Mouse (Mus musculus): Measurements from ENCODE around the gene Dennd4a. TPM values are rescaled to one million over a fixed set of nuclear protein-coding genes. Genes with fewer than 3 reads are reported as not detected.

Gene Dennd4a
- polyA plus RNA-seq, 1 experiment from 2014 or later = 6.3 TPM

DNA sequence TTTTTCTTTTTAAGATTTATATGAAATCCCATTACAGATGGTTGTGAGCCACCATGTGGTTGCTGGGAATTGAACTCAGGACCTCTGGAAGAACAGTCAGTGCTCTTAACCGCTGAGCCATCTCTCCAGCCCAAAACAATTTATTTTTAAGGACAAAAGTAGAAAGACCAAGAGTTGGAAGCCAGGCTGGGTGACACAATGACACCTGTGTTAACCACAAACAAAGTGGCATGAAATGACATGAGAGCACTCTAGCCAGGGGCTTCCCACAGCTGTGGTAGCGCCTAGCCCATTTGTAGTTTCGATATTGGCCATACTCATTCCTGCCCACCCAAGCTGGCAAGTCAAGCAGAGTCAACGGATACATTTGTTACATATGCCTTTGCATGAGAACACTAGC lies 13.7 kb upstream of the Dennd4a start:
- no peak overlapping the region for H3K4me3 ChIP-seq (ENCODE audit: low read depth, low read length)
- no peak overlapping the region for H3K27ac ChIP-seq (ENCODE audit: low read length)
- H3K9me3 ChIP-seq (ENCODE audit: low read length) = no peaks in the 10 kb centered on the region
- H3K36me3 ChIP-seq (ENCODE audit: insufficient read depth, low read length) = no peaks in the 10 kb centered on the region
- ATAC-seq (no peak), DNase-seq (ENCODE audit: low spot score) (no peak)
- no peak overlapping the region for H3K9ac ChIP-seq (replicated peaks; ENCODE audit: low read depth)
- WGBS = 88% methylated on average over 4 of the region's 4 CpGs
- no peak overlapping the region for H3K4me2 ChIP-seq (replicated peaks; ENCODE audit: low read depth, low read length)
- H3K4me1 ChIP-seq (ENCODE audit: insufficient read depth, low read depth, low read length) = no peaks in the 10 kb centered on the region
- no peaks in the 10 kb centered on the region for H3K27me3 ChIP-seq (replicated peaks; ENCODE audit: insufficient read depth, low read length)
- TF ChIP-seq EP300 (IDR thresholded peaks at IDR 0.05) (no peak), CTCF (IDR thresholded peaks at IDR 0.05) (no peak)

DNA sequence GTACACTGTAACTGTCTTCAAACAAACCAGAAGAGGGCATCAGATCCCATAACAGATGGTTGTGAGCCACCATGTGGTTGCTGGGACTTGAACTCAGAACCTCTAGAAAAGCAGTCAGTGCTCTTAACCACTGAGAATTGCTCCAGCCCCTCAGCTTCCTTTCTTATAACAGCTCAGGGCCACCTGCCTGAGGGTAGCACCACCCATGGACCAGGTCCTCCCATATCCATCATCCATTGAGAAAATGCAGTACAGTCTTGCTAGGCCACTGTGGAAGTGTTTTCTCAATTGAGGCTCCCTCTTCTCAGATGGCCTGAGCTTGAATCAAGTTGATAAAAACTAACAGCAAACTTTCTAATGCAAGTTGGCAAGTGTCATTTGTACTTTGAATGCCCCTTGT lies 13.0 kb upstream of the Dennd4a start:
- Histone ChIP-seq H3K4me3 (ENCODE audit: low read depth, low read length) (no peak overlapping the region), H3K4me2 (replicated peaks; ENCODE audit: low read depth, low read length) (no peak overlapping the region), H3K9me3 (ENCODE audit: low read length) (no peaks in the 10 kb centered on the region), H3K27me3 (replicated peaks; ENCODE audit: insufficient read depth, low read length) (no peaks in the 10 kb centered on the region), H3K9ac (replicated peaks; ENCODE audit: low read depth) (no peak overlapping the region), H3K36me3 (ENCODE audit: insufficient read depth, low read length) (no peaks in the 10 kb centered on the region), H3K4me1 (ENCODE audit: insufficient read depth, low read depth, low read length) (no peaks in the 10 kb centered on the region), H3K27ac (ENCODE audit: low read length) (no peak overlapping the region)
- DNase-seq (ENCODE audit: low spot score) (no peak), ATAC-seq (no peak)
- no peak for TF ChIP-seq CTCF (IDR thresholded peaks at IDR 0.05)
- no peak for TF ChIP-seq EP300 (IDR thresholded peaks at IDR 0.05)

DNA sequence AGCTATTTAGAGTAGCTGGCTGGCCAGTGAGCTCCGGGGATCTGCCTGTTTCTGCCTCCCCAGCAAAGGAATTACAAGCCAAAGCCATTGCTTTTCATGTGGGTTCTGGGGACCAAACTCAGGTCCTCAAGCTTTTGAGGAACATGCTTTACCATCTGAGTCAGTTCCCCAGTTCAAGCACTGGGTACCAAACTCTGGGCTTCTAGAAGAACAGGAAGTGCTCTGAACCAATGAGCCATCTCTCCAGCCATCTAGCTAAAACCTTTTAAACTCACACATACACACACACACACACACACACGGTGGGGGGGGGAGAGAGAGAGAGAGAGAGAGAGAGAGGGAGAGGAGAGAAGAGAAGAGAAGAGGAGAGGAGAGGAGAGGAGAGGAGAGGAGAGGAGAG lies 12.3 kb upstream of the Dennd4a start:
- no peaks in the 10 kb centered on the region for H3K27me3 ChIP-seq (replicated peaks; ENCODE audit: insufficient read depth, low read length)
- TF ChIP-seq EP300 (IDR thresholded peaks at IDR 0.05) (no peak), CTCF (IDR thresholded peaks at IDR 0.05) (no peak)
- H3K4me3 ChIP-seq (ENCODE audit: low read depth, low read length) = no peak overlapping the region
- H3K9me3 ChIP-seq (ENCODE audit: low read length) = no peaks in the 10 kb centered on the region
- ATAC-seq = no peak
- no peak overlapping the region for H3K9ac ChIP-seq (replicated peaks; ENCODE audit: low read depth)
- no peaks in the 10 kb centered on the region for H3K4me1 ChIP-seq (ENCODE audit: insufficient read depth, low read depth, low read length)
- no peak overlapping the region for H3K4me2 ChIP-seq (replicated peaks; ENCODE audit: low read depth, low read length)
- no peak for DNase-seq (ENCODE audit: low spot score)
- H3K36me3 ChIP-seq (ENCODE audit: insufficient read depth, low read length) = no peaks in the 10 kb centered on the region
- 75% methylated on average over 2 of the region's 2 CpGs for WGBS
- no peak overlapping the region for H3K27ac ChIP-seq (ENCODE audit: low read length)

DNA sequence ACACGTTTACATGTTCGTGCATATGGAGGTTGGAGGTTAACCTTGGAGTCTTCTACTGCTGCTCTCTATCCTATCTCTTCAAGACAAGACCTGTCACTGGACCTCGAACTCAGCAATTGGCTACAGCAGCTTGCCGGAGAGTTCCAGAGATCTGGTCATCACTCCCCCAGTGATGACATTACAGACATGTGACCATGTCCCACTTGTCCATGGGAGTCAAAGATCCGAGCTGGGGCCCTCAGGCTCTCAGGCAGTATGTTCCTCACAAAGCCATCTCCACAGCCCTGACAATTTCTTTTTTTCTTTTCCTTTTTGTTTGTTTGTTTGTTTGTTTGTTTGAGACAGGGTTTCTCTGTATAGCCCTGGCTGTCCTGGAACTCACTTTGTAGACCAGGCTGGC lies 11.6 kb upstream of the Dennd4a start:
- WGBS = 85% methylated on average over 5 of the region's 5 CpGs
- no peak for ATAC-seq
- Histone ChIP-seq H3K4me1 (ENCODE audit: insufficient read depth, low read depth, low read length) (no peaks in the 10 kb centered on the region), H3K9ac (replicated peaks; ENCODE audit: low read depth) (no peak overlapping the region), H3K9me3 (ENCODE audit: low read length) (no peaks in the 10 kb centered on the region), H3K27me3 (replicated peaks; ENCODE audit: insufficient read depth, low read length) (no peaks in the 10 kb centered on the region), H3K36me3 (ENCODE audit: insufficient read depth, low read length) (no peaks in the 10 kb centered on the region), H3K4me3 (ENCODE audit: low read depth, low read length) (no peak overlapping the region), H3K4me2 (replicated peaks; ENCODE audit: low read depth, low read length) (no peak overlapping the region), H3K27ac (ENCODE audit: low read length) (no peak overlapping the region)
- no peak for TF ChIP-seq CTCF (IDR thresholded peaks at IDR 0.05)
- no peak for TF ChIP-seq EP300 (IDR thresholded peaks at IDR 0.05)
- DNase-seq (ENCODE audit: low spot score) = no peak

DNA sequence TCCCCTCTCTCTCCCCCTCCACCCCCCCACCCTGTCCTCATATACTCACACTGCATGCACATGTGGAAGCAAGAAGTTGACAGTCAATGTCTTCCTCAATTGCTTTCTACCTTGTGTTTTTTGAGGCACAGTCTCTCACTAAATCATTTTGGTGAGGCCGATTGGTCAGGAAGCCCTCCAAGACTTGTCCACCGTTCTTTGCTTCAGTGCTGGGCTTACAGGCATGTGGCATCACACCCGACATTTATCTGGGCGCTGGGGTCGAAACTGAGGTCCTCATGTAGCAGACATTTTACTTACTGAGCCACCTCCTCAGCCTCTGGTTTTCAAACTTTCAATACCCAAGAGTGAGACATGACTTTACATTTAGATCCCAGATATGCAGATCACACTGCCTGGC lies 8.6 kb upstream of the Dennd4a start:
- no peaks in the 10 kb centered on the region for H3K36me3 ChIP-seq (ENCODE audit: insufficient read depth, low read length)
- no peaks in the 10 kb centered on the region for H3K27me3 ChIP-seq (replicated peaks; ENCODE audit: insufficient read depth, low read length)
- TF ChIP-seq EP300 (IDR thresholded peaks at IDR 0.05) (no peak), CTCF (IDR thresholded peaks at IDR 0.05) (no peak)
- ATAC-seq = no peak
- no peak overlapping the region for H3K4me2 ChIP-seq (replicated peaks; ENCODE audit: low read depth, low read length)
- no peak for DNase-seq (ENCODE audit: low spot score)
- H3K4me1 ChIP-seq (ENCODE audit: insufficient read depth, low read depth, low read length) = no peaks in the 10 kb centered on the region
- H3K27ac ChIP-seq (ENCODE audit: low read length) = no peak overlapping the region
- 84% methylated on average over 5 of the region's 5 CpGs for WGBS
- H3K9ac ChIP-seq (replicated peaks; ENCODE audit: low read depth) = no peak overlapping the region
- H3K4me3 ChIP-seq (ENCODE audit: low read depth, low read length) = no peak overlapping the region
- H3K9me3 ChIP-seq (ENCODE audit: low read length) = no peaks in the 10 kb centered on the region

DNA sequence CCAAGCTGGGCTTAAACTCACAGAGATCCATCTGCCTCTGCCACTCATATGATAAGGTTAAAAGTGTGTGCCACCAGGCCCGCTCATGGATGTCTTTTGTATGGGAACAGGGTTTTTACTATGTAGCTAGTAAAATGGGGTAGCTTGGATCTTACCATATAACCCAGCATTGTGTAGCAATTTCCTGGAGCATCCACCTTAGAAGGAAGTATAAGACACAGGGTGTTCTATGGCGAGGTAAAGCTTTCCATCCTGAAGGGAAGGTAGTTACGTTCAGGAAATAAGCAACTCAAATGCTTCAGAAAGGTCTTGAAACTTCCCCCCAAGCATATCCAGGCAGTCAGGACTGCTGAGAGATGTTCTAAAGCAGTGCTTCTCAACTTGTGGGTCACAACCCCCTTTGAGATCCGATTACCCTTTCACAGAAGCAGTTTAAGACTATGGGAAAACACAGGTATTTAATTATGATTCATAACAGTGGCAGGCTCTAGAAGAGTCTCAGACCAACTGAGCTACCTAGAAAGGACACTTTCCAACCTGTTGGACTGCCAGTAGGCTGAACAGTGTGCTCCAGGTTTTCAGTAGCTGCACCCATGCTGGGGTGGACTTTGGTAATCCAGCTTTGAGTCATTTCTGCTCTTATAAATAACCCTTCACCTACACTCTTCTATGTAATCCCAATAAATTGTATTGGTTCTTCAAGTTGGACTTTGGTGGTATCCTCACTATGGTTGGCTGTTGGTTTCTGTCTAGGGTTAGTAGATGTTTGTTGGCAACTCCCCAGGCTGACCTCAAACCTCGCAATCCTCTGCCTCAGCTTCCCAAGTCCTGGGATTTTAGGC lies 7.5 kb upstream of the Dennd4a start:
- WGBS = 79% methylated on average over 5 of the region's 5 CpGs
- no peak for ATAC-seq
- no peaks in the 10 kb centered on the region for H3K4me1 ChIP-seq (ENCODE audit: insufficient read depth, low read depth, low read length)
- DNase-seq (ENCODE audit: low spot score) = no peak
- H3K27ac ChIP-seq (ENCODE audit: low read length) = no peak overlapping the region
- no peak overlapping the region for H3K9ac ChIP-seq (replicated peaks; ENCODE audit: low read depth)
- no peaks in the 10 kb centered on the region for H3K9me3 ChIP-seq (ENCODE audit: low read length)
- TF ChIP-seq EP300 (IDR thresholded peaks at IDR 0.05) = no peak
- H3K4me3 ChIP-seq (ENCODE audit: low read depth, low read length) = no peak overlapping the region
- H3K4me2 ChIP-seq (replicated peaks; ENCODE audit: low read depth, low read length) = no peak overlapping the region
- no peaks in the 10 kb centered on the region for H3K36me3 ChIP-seq (ENCODE audit: insufficient read depth, low read length)
- H3K27me3 ChIP-seq (replicated peaks; ENCODE audit: insufficient read depth, low read length) = no peaks in the 10 kb centered on the region
